In the genomic region with DNA sequence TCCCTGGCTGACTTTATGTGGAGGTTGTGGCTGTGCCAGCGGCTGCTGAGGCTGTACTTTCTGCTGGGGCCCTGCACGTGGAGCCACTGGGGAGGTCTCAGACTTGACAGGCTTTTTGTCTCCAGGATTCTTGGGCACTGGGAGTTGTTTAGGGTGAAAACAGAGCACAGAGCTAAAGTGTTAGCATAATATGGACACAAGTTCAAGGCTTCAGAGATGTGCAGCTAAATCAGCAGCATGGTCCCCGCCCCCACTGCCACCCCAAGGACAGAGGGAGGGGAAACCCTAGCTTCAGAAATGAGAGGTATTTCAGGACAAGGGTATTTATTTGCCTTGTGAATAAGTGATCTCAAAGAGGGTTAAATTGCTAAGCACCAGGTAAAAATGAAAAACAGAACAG, we compare ENCODE assay signal across 22 mouse cellular contexts.
DNase-seq lines count a peak whose midpoint lies in the region; ATAC-seq lines count a peak whose summit lies in the region.
"Had no signal": no experiment of that assay in that cellular context is flagged by ENCODE, and none has a peak within 500 bp of the region (broad histone marks: within the 10 kb centered on the region; RNA-seq: fewer than 3 reads in every experiment).

No protein-coding gene starts in this region.

- no peaks in the 10 kb centered on the region for H3K27me3 ChIP-seq in midbrain, embryonic 11.5 days (ENCODE audit: control insufficient read depth, insufficient read depth, low read length)
- no peaks in the 10 kb centered on the region for H3K27me3 ChIP-seq in midbrain, embryonic 14.5 days (ENCODE audit: control insufficient read depth, insufficient read depth, low read length)
- H3K27me3 ChIP-seq: embryonic facial prominence, embryonic 13.5 days; embryonic facial prominence, embryonic 15.5 days; forebrain, embryonic 12.5 days had no signal

- H3K9ac ChIP-seq in midbrain, embryonic 11.5 days (ENCODE audit: low read length), result no peak overlapping the region
- no peak overlapping the region for H3K9ac ChIP-seq in midbrain, embryonic 14.5 days (replicated peaks; ENCODE audit: low read length)
- H3K9ac ChIP-seq: embryonic facial prominence, embryonic 13.5 days; embryonic facial prominence, embryonic 15.5 days; forebrain, embryonic 12.5 days had no signal

- H3K4me2 ChIP-seq in midbrain, embryonic 11.5 days, result no peak overlapping the region
- no peak overlapping the region for H3K4me2 ChIP-seq in midbrain, embryonic 14.5 days (ENCODE audit: low read length)
- H3K4me2 ChIP-seq: embryonic facial prominence, embryonic 13.5 days; embryonic facial prominence, embryonic 15.5 days; forebrain, embryonic 12.5 days had no signal

- DNase-seq in adrenal gland, postnatal 10 days, result peak; percentile 28
- no peak for DNase-seq in adrenal gland, postnatal 25 days
- DNase-seq in adrenal gland, postnatal 36 days, result peak; percentile 26 to 48
- DNase-seq in adrenal gland, postnatal 4 days (ENCODE audit: low spot score in 2 of 2), result no peak
- peak; percentile 72 for DNase-seq in midbrain, embryonic 11.5 days (ENCODE audit: low spot score, missing footprints)
- DNase-seq in midbrain, embryonic 14.5 days, result no peak
- DNase-seq in ovary, postnatal 36 days (ENCODE audit: low spot score), result peak; percentile 38
- no peak for DNase-seq in ovary, postnatal 10 days (ENCODE audit: low spot score)
- DNase-seq: cerebellum, adult 11 months; cerebellum, adult 18-20 months; cerebellum, adult 8-10 months; cerebellum, adult 9-11 months; cerebellum, postnatal 14 days; cerebellum, postnatal 36 days; embryo, embryonic 11 days had no signal

- no peak overlapping the region for H3K4me3 ChIP-seq in midbrain, embryonic 11.5 days (ENCODE audit: low read depth, low read length)
- H3K4me3 ChIP-seq in midbrain, embryonic 14.5 days (replicated peaks; ENCODE audit: low read depth, low read length), result no peak overlapping the region
- H3K4me3 ChIP-seq: embryonic facial prominence, embryonic 13.5 days; embryonic facial prominence, embryonic 15.5 days; erythroblast, embryonic 14.5 days; forebrain, embryonic 10.5 days; forebrain, embryonic 12.5 days had no signal

- no peaks in the 10 kb centered on the region for H3K4me1 ChIP-seq in midbrain, embryonic 11.5 days (ENCODE audit: control insufficient read depth, insufficient read depth, low read length)
- H3K4me1 ChIP-seq in midbrain, embryonic 14.5 days (ENCODE audit: control insufficient read depth, insufficient read depth, low read length), result no peaks in the 10 kb centered on the region
- H3K4me1 ChIP-seq: embryonic facial prominence, embryonic 13.5 days; embryonic facial prominence, embryonic 15.5 days; forebrain, embryonic 10.5 days; forebrain, embryonic 12.5 days had no signal

- ATAC-seq in midbrain, embryonic 11.5 days (ENCODE audit: low FRiP score), result no peak
- no peak for ATAC-seq in midbrain, embryonic 14.5 days (ENCODE audit: low FRiP score, low TSS enrichment)
- ATAC-seq: forebrain, embryonic 14.5 days; forebrain, embryonic 16.5 days had no signal

- 86% methylated on average over 3 of the region's 3 CpGs for WGBS in midbrain, embryonic 11.5 days
- 74% methylated on average over 3 of the region's 3 CpGs for WGBS in midbrain, embryonic 14.5 days

- no peaks in the 10 kb centered on the region for H3K9me3 ChIP-seq in midbrain, embryonic 11.5 days (ENCODE audit: control insufficient read depth, low read length)
- no peaks in the 10 kb centered on the region for H3K9me3 ChIP-seq in midbrain, embryonic 14.5 days (ENCODE audit: control insufficient read depth, low read length)
- H3K9me3 ChIP-seq: embryonic facial prominence, embryonic 13.5 days; embryonic facial prominence, embryonic 15.5 days; forebrain, embryonic 10.5 days; forebrain, embryonic 12.5 days had no signal

- peaks cover 5% of the 10 kb centered on the region; the same call in 1 of the 2 replicates for H3K36me3 ChIP-seq in midbrain, embryonic 11.5 days (ENCODE audit: control insufficient read depth, insufficient read depth, low read length)
- H3K36me3 ChIP-seq in midbrain, embryonic 14.5 days (ENCODE audit: control insufficient read depth, insufficient read depth, low read length), result peaks cover 66% of the 10 kb centered on the region

- no peak overlapping the region for H3K27ac ChIP-seq in midbrain, embryonic 11.5 days (ENCODE audit: low read depth, low read length)
- no peak overlapping the region for H3K27ac ChIP-seq in midbrain, embryonic 14.5 days (replicated peaks; ENCODE audit: low read depth, low read length)
- H3K27ac ChIP-seq: embryonic facial prominence, embryonic 13.5 days; embryonic facial prominence, embryonic 15.5 days; forebrain, embryonic 10.5 days; forebrain, embryonic 12.5 days had no signal

Comparison
In these comparisons a context has a peak if more than half of its experiments do, and no peak if none do; other contexts are left out.
1. DNase-seq: peak in adrenal gland, postnatal 10 days (single experiment), adrenal gland, postnatal 36 days (2 of 2), midbrain, embryonic 11.5 days (single experiment) and ovary, postnatal 36 days (single experiment); none in adrenal gland, postnatal 25 days (single experiment), adrenal gland, postnatal 4 days (0 of 2), midbrain, embryonic 14.5 days (single experiment) and ovary, postnatal 10 days (single experiment).